Mouse (Mus musculus) gastrocnemius, postnatal 14 days (tissue): ENCODE results near the gene Zzz3. TPM values are rescaled to one million over a fixed set of nuclear protein-coding genes. Genes with fewer than 3 reads are reported as not detected.
A peak's percentile ranks its signal among the peaks of the same experiment; 100 is the strongest.
"Not testable (repeated sequence)": the region's sequence is repeated elsewhere in the genome, so short reads cannot be mapped to it uniquely, and the experiment has no call there.

Experiments
- DNase-seq: peaks from one replicate; pipeline ENCODE4 v3.0.0; 2021; ENCODE audit warnings: mixed read lengths
- intact Hi-C: fragments of 180-260 bp; cut with DNase I; formaldehyde crosslinking; loops from one replicate; pipeline ENCODE4 v1.15.1; 2025; ENCODE audit warnings: low total_unique reads
- total RNA-seq, 2 experiments: library from RNA; stranded (reverse); gene quantifications; 2 replicates each; pipeline ENCODE4 v1.2.3; 2021

Zzz3 gene
- total RNA-seq, 2 experiments from 2014 or later = 14.2 to 15.6 TPM

DNA sequence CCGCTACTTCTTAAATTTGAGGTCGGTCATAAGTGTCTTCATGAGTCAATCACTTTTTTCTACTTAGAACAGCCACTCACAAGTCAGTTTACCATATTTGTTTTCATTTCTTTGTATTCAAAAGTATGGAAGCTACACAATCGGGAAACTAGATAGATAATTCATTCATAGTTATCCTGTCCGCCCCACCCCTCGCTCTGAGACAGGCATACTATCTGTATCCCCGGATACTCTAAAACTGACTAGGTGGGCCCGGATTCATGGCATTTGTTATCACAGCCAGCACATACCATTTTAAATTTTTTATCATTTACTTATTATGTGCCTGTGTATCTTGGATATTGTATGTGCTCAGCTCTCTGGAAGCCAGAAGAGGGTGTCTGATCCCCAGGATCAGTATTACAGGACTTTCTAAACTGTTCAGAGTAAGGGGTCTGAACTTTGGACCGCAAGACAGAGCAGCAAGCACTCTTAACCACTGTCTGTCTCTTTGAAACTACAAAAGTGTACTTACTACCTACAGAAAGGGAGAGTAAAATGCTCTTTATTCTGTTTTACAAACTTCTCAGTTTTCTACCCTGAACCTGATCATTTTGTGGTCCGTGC lies 2.2 kb downstream of the Zzz3 start:
- no peak for DNase-seq
- intact Hi-C loops = no loop called here

- intact Hi-C loops = loop anchor here (5.0 kb wide), 1 partner anchor 72 kb away; no protein-coding TSS in a partner anchor
- DNase-seq = no peak
Measured at GRCm38 (mm10) chr3:152400441-152400840, 5.2 kb downstream of the Zzz3 start.

DNA sequence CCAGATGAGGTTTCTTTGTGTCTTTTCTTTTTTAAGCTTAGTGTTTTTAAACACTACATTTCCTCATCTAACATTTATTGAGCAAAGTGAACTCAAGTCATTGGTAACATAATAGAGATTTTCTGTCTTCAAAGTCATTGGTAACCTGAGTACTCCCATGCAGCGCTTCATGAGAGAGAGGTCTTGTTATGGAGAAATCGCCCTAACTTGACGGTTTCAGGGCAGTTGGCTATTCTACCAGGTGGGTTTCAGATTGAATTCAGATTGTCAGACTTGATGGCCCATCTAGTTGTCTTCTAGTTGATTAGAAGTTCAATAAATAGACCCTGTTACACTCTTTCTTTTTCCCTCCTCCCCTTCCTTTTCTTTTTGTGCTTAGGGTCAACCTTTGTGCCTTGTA lies 5.6 kb downstream of the Zzz3 start:
- intact Hi-C loops = loop anchor here (5.0 kb wide), 1 partner anchor 71 kb away; no protein-coding TSS in a partner anchor
- DNase-seq = no peak

DNA sequence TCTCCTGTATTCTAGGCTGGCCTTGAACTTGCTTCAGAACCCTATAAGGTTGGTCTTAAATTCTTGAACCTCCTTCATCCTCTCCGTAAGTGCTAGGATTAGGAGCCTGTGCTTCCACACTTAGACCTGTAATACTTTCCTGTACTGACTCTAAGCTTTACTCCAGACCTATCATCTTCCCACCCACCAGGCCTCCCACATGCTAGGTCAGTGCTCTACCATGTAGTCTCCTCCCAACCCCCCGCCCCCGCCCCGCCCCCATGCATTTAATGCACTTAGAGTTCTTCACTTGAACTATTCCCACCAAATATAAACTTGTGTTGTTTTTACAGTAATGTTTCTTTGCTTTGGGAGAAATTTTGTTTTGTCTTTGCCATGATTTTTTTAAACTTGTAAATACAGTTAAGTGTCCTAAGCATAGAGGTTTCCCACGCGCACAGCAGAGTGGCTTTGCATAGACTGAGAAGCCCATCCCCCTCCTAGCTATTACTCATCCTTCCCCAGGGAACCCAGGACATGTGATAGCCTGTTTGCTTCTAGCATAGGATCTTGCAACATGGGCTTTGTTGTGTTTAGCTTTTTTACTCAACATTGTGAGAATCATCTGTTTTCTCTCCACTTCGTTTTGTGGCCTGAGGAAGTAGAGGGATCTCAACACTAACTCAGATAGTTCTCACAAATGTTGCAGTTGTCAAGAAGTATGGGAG lies 6.8 kb downstream of the Zzz3 start:
- intact Hi-C loops = loop anchor here (5.0 kb wide), 1 partner anchor 70 kb away; no protein-coding TSS in a partner anchor
- DNase-seq = peak; percentile 46

DNA sequence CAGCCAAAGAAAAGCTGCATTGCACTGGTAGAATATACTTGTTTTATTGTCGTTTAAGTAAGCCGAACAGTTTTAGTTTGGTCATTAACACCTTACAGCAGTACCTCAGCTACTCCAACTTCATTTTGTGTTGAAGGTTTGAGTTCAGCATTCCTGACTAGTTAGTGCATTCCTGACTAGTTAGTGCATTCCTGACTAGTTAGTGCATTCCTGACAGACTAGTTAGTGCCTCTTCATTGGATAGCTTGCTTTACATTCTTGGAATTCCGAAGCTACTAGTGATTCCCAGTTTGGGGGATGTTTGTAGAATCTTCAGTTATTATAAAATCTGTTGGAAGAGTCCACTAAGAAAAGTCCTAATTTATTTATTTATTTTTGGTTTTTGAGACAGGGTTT lies 7.4 kb downstream of the Zzz3 start:
- no peak for DNase-seq
- intact Hi-C loops = loop anchor here (5.0 kb wide), 1 partner anchor 70 kb away; no protein-coding TSS in a partner anchor

GRCm38 (mm10) chr3:152403827-152404226 lies 8.6 kb downstream of the Zzz3 start:
- DNase-seq = no peak
- intact Hi-C loops = loop anchor here (5.0 kb wide), 1 partner anchor 68 kb away; no protein-coding TSS in a partner anchor

- intact Hi-C loops = no loop called here
- no peak for DNase-seq
Measured at GRCm38 (mm10) chr3:152405420-152405819, 10.1 kb downstream of the Zzz3 start.

DNA sequence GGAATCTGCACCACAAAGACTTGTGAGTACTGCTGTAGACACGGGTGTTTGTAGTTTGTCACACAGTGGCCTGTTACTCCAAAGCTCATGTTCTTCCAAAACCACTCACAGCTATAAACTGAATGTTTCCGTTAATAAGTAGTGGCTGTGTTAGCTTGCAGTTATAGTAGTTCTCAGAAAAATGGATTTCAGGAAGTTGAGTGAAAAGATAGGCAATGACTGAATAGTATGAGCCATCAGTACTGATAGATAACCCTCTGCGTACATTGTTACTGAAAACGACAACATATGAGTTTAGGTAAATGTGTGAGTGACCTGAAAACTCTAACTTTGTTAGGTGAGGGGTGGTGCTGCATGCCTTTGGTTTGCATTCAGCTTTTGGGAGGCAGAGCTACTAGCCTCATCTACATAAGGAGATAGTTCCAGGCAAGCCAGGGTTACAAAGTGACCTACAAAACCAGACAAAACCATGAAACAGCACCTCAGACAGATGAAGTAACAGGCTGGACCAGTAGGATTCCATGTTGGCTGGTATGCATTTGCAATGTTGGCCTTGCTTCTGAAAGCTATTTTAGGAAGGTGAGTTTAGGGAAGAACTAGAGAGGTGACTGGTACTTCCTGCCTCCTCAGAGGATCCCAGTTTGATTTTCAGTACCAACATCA lies 10.8 kb downstream of the Zzz3 start:
- no peak for DNase-seq
- intact Hi-C loops = no loop called here

DNA sequence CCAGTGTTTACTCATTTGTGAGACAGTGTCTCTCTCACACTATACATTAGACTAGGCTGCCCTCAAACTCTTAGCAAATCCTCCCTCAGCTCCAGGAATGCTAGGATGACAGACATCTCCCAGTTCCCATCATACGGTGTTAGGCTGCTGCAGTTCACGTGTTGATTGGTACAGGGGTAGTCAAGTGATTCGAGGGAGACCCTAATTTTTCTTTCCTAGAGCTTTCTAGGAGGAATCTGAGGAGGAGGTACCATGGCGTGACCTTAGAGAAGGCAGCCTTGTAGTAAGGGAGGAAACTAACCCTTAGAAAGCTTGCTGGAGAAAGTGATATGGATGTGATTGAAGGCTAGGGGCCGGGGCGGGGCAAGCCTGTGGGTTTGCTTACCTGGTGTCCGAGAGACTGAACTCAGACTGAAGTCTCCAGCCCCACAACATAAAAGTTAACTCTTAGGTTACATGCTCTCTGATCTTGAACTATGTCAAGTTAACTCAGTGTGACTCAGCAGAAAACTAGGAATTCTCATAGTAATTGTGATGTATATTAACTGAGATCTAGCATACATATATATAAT lies 15.8 kb downstream of the Zzz3 start:
- intact Hi-C loops = no loop called here
- DNase-seq = no peak

DNA sequence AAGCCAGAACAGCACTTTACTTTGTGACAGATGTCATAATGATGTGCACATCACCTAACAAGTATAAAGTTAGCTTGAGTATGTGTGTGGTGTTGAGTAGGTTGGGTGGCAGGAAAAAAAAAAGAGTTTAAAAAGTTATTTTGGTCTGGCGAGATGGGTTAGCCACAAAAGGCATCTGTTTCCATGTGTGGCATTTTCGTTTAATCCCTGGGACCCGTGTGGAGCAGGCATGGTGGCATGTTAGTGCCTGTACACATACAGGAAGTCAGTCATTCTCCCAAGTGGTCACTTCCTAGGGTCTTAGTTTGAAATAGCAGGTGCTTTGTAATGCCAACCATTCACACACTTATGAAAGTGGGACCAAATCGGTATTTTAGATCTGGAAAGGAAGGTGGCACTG lies 17.1 kb downstream of the Zzz3 start:
- no peak for DNase-seq
- intact Hi-C loops = no loop called here

DNA sequence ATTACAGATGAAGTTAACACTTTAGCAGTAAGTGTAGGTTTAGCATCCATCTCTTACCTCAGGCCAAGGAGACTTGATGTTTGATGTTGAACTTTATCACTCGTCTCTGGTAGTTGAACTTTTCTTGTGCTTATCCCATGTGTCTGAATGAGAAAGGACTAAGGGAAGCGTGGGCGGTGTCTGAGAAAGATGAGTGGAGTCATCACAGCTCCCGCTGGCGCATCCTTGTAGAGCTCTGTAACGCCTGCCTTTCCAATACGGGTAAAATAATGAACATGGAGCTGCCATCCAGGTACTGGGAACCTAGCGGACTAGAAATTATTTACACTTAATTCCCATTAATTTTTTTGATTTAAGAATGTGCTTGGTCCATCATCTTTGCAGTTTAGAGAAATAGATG lies 33.7 kb downstream of the Zzz3 start:
- DNase-seq = no peak
- intact Hi-C loops = no loop called here

DNA sequence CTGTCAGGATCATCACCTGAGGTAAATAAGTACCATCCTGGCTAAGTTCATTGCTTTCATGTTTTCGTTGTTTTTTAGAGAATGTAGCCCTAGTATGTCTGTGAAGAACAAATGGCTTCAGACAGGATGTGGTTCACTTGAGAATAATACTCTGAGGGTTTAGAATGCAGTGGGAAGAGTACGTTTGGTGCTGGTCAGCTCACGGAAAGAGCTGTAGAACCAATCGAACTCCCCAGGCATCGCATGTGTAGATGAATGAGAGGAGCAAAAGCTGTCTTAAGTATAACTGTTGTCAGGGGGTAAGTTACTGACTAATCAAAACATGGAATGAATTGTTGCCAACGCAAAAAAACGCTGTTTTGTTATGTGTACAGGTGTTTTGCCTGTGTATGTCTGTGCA lies 37.4 kb downstream of the Zzz3 start:
- intact Hi-C loops = no loop called here

GRCm38 (mm10) chr3:152435590-152435989 lies 40.3 kb downstream of the Zzz3 start:
- no peak for DNase-seq
- intact Hi-C loops = no loop called here

More for the DNA sequence above, 37.4 kb downstream of the Zzz3 start:
- no peak for DNase-seq

DNA sequence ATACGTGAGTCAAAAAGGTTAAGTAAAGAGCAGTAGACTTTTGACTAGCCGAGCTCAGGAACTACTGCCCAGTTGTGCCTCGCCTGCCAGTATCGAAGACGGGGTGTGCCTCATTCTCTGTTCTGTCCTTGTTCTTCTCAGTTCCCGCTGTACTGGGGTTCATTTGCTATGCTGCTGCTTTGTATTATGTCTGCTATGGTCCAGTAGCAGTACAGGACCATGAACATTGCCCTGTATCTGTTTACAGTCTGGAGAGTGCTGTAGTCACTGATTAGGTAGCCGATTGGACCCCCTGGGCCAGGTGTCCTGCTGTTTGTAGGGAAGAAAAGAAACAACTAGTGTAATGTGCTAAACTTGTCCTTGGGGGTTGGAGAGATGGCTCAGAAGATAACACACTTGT lies 42.8 kb downstream of the Zzz3 start:
- intact Hi-C loops = no loop called here

GRCm38 (mm10) chr3:152442795-152443194 lies 47.5 kb downstream of the Zzz3 start:
- intact Hi-C loops = no loop called here

More for the DNA sequence above, 42.8 kb downstream of the Zzz3 start:
- no peak for DNase-seq

GRCm38 (mm10) chr3:152444114-152444513 lies 48.8 kb downstream of the Zzz3 start:
- DNase-seq = no peak
- intact Hi-C loops = no loop called here

More at GRCm38 (mm10) chr3:152442795-152443194, 47.5 kb downstream of the Zzz3 start:
- no peak for DNase-seq

- no peak for DNase-seq
- intact Hi-C loops = no loop called here
Measured at GRCm38 (mm10) chr3:152446966-152447365, 51.7 kb downstream of the Zzz3 start.

DNA sequence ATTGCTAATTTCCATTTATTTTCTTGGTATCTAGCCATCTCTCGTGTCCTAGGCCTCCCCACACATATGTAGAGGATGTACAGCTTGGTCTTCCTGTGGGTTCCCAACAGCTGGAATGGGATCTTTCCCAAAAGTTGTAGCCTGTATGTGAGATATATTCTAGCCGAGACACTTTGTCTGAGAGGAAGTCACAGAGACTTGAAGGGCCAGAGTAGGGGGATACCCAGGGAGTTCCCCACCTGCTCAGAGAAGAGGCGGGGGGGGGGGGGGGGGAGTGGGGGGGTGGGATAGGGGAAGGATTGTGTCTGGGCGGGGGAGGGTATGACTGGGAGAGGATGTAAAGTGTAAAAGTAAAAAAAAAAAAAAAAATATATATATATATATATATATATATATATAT lies 57.9 kb downstream of the Zzz3 start:
- DNase-seq = no peak
- intact Hi-C loops = no loop called here

DNA sequence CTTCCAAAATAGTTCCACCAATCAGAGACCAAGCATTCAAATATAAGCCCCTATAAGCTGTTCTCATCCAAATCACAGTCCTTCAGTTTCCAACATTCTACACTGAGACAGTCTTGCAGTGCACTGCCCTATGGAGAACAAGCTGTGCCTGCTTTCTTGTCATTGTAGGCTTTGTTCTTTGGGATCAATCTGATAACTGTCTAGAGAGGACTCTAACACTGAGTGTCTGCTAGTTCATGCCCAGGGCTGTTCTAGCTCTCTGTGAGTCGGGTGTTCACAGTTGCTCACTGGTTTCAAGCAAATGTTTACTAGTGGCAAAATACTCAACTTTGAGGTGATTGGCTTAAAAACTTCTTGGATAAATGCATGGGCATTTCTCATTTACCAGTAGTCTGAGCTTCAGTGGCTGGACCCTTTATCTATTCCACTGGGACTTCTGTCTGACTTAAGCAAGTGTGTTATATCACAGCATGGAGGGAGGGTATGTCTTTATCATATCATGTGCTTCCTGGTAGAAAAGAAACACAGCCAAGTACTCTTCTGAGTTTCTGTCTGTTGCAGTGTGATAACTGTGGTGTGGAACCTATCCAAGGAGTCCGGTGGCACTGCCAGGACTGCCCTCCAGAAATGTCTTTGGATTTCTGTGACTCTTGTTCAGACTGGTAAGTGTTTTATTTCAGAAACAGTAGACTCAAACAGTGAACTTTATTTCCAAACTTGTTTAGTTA lies 62.2 kb downstream of the Zzz3 start:
- intact Hi-C loops = no loop called here
- no peak for DNase-seq

DNA sequence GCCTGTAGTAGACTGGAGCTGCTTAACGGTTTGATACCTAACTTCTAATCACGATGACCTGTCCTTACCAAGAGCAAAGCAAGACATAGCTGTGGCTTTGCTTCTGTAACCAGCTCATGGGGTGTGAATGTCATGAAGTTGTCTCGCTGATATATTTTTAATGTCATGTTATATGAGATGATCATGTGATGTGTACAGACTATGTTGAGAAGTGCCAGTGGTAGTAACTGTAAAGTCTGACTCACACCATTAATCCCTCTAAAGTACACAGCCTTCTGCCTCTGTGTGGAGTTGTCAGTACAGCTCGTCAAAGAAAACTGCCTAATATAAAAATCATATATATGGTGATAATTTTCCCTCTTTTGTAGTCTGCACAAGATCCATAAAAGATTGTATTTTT lies 63.6 kb downstream of the Zzz3 start:
- intact Hi-C loops, DNase-seq: not testable (repeated sequence)
